Mouse (Mus musculus): ENCODE measurements around the gene Serpinb1a. TPM values are rescaled to one million over a fixed set of nuclear protein-coding genes. Genes with fewer than 3 reads are reported as not detected.
"Not testable (repeated sequence)": the region's sequence is repeated elsewhere in the genome, so short reads cannot be mapped to it uniquely, and the experiment has no call there.

Gene Serpinb1a
- polyA plus RNA-seq, 1 experiment = 2.1 TPM

- Histone ChIP-seq H3K27me3 (ENCODE audit: control insufficient read depth, insufficient read depth, low read length) (no peaks in the 10 kb centered on the region), H3K4me1 (ENCODE audit: control insufficient read depth, insufficient read depth, low read length) (no peaks in the 10 kb centered on the region), H3K27ac (ENCODE audit: control insufficient read depth, insufficient read depth, low read depth, low read length) (no peak overlapping the region), H3K36me3 (ENCODE audit: control insufficient read depth, insufficient read depth, low read length) (no peaks in the 10 kb centered on the region), H3K4me3 (ENCODE audit: control insufficient read depth, low read depth, low read length) (no peak overlapping the region)
- TF ChIP-seq POLR2A (IDR thresholded peaks at IDR 0.05; ENCODE audit: control insufficient read depth, low read depth, low read length) (no peak), CTCF (IDR thresholded peaks at IDR 0.05; ENCODE audit: control insufficient read depth, insufficient read depth, insufficient replicate concordance, low read depth, low read length) (no peak)
Measured at GRCm38 (mm10) chr13:32868843-32869242, 17.9 kb upstream of the Serpinb1a start.

GRCm38 (mm10) chr13:32868233-32868632 is 17.2 kb upstream of the Serpinb1a start:
- not testable (repeated sequence) for H3K4me3 ChIP-seq (ENCODE audit: control insufficient read depth, low read depth, low read length)

GRCm38 (mm10) chr13:32867030-32867429 is 16.0 kb upstream of the Serpinb1a start:
- no peaks in the 10 kb centered on the region for H3K4me1 ChIP-seq (ENCODE audit: control insufficient read depth, insufficient read depth, low read length)
- H3K27ac ChIP-seq (ENCODE audit: control insufficient read depth, insufficient read depth, low read depth, low read length) = no peak overlapping the region
- no peaks in the 10 kb centered on the region for H3K27me3 ChIP-seq (ENCODE audit: control insufficient read depth, insufficient read depth, low read length)
- TF ChIP-seq POLR2A (IDR thresholded peaks at IDR 0.05; ENCODE audit: control insufficient read depth, low read depth, low read length) (no peak), CTCF (IDR thresholded peaks at IDR 0.05; ENCODE audit: control insufficient read depth, insufficient read depth, insufficient replicate concordance, low read depth, low read length) (no peak)
- H3K36me3 ChIP-seq (ENCODE audit: control insufficient read depth, insufficient read depth, low read length) = no peaks in the 10 kb centered on the region
- no peak overlapping the region for H3K4me3 ChIP-seq (ENCODE audit: control insufficient read depth, low read depth, low read length)

More at GRCm38 (mm10) chr13:32868233-32868632, 17.2 kb upstream of the Serpinb1a start:
- not testable (repeated sequence) for H3K27ac ChIP-seq (ENCODE audit: control insufficient read depth, insufficient read depth, low read depth, low read length); H3K27me3 ChIP-seq (ENCODE audit: control insufficient read depth, insufficient read depth, low read length); H3K36me3 ChIP-seq (ENCODE audit: control insufficient read depth, insufficient read depth, low read length); H3K4me1 ChIP-seq (ENCODE audit: control insufficient read depth, insufficient read depth, low read length)

GRCm38 (mm10) chr13:32866484-32866883 is 15.5 kb upstream of the Serpinb1a start:
- H3K27ac ChIP-seq (ENCODE audit: control insufficient read depth, insufficient read depth, low read depth, low read length) = no peak overlapping the region
- H3K27me3 ChIP-seq (ENCODE audit: control insufficient read depth, insufficient read depth, low read length) = no peaks in the 10 kb centered on the region
- H3K36me3 ChIP-seq (ENCODE audit: control insufficient read depth, insufficient read depth, low read length) = no peaks in the 10 kb centered on the region
- no peaks in the 10 kb centered on the region for H3K4me1 ChIP-seq (ENCODE audit: control insufficient read depth, insufficient read depth, low read length)
- TF ChIP-seq CTCF (IDR thresholded peaks at IDR 0.05; ENCODE audit: control insufficient read depth, insufficient read depth, insufficient replicate concordance, low read depth, low read length) = peak; percentile 92; the same call in 1 of the 2 replicates
- no peak for TF ChIP-seq POLR2A (IDR thresholded peaks at IDR 0.05; ENCODE audit: control insufficient read depth, low read depth, low read length)
- H3K4me3 ChIP-seq (ENCODE audit: control insufficient read depth, low read depth, low read length) = no peak overlapping the region

DNA sequence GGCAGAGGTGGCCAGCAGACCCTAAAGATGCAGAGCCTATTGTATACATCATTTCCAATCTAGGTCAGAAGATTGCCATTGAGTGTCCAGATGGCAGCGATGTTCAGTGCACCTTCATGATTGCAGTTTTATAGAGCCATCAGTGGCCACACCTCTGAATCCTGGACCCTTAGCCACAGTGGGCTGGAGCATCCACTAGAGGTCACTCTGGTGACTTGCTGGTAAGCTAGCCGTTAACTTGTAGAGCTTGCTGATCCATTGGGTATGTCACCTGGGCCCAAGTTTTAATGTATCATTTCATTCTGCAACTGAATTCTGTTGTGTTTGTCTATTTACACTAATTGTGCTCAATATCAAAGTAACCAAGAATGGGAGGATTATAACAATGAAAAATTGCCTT is 14.6 kb upstream of the Serpinb1a start:
- no peak for TF ChIP-seq POLR2A (IDR thresholded peaks at IDR 0.05; ENCODE audit: control insufficient read depth, low read depth, low read length)
- TF ChIP-seq CTCF (IDR thresholded peaks at IDR 0.05; ENCODE audit: control insufficient read depth, insufficient read depth, insufficient replicate concordance, low read depth, low read length) = no peak
- Histone ChIP-seq H3K27ac (ENCODE audit: control insufficient read depth, insufficient read depth, low read depth, low read length) (no peak overlapping the region), H3K36me3 (ENCODE audit: control insufficient read depth, insufficient read depth, low read length) (no peaks in the 10 kb centered on the region), H3K27me3 (ENCODE audit: control insufficient read depth, insufficient read depth, low read length) (no peaks in the 10 kb centered on the region), H3K4me1 (ENCODE audit: control insufficient read depth, insufficient read depth, low read length) (no peaks in the 10 kb centered on the region), H3K4me3 (ENCODE audit: control insufficient read depth, low read depth, low read length) (no peak overlapping the region)

DNA sequence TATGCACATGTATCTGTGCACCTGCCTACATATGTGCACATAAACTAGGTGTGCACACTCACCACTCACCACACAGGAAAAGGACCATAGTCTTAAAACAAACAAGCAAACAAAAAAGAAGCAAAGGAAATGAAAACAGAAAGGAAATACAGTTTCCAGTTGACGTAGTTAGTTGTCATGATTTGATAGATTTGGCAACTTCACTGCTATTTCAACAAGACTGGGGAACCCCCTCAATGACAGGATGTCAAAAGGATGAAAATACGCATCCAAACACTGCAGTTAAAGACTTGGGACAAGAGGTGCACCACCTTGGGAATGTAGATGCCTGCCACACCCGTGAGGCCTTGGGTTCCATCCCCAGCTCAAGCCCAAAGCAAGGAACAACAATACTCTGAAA is 13.5 kb upstream of the Serpinb1a start:
- not testable (repeated sequence) for H3K27me3 ChIP-seq (ENCODE audit: control insufficient read depth, insufficient read depth, low read length); H3K4me3 ChIP-seq (ENCODE audit: control insufficient read depth, low read depth, low read length); H3K36me3 ChIP-seq (ENCODE audit: control insufficient read depth, insufficient read depth, low read length); H3K4me1 ChIP-seq (ENCODE audit: control insufficient read depth, insufficient read depth, low read length); H3K27ac ChIP-seq (ENCODE audit: control insufficient read depth, insufficient read depth, low read depth, low read length)

DNA sequence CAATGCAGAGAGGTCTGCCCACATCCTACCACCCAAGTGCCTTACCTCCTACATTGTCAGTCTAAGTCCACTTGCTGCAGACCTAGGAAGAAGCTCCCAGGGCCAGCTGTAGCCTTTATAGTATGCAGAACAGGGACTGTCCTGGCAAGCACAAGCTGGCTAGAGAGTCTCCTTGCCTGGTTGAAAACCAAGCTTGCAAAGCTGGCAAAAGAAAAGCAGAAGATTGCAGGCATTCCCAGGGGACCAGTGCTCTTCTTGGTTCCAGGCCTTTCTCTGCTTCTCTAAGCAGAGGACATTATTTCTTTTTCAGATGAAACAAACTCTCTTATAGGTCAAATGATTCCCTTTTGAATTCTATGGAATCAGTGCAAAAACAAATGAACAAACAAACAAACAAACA is 12.5 kb upstream of the Serpinb1a start:
- no peaks in the 10 kb centered on the region for H3K27me3 ChIP-seq (ENCODE audit: control insufficient read depth, insufficient read depth, low read length)
- no peak overlapping the region for H3K4me3 ChIP-seq (ENCODE audit: control insufficient read depth, low read depth, low read length)
- no peaks in the 10 kb centered on the region for H3K36me3 ChIP-seq (ENCODE audit: control insufficient read depth, insufficient read depth, low read length)
- TF ChIP-seq POLR2A (IDR thresholded peaks at IDR 0.05; ENCODE audit: control insufficient read depth, low read depth, low read length) (no peak), CTCF (IDR thresholded peaks at IDR 0.05; ENCODE audit: control insufficient read depth, insufficient read depth, insufficient replicate concordance, low read depth, low read length) (no peak)
- H3K27ac ChIP-seq (ENCODE audit: control insufficient read depth, insufficient read depth, low read depth, low read length) = no peak overlapping the region
- H3K4me1 ChIP-seq (ENCODE audit: control insufficient read depth, insufficient read depth, low read length) = no peaks in the 10 kb centered on the region

- Histone ChIP-seq H3K4me1 (ENCODE audit: control insufficient read depth, insufficient read depth, low read length) (no peaks in the 10 kb centered on the region), H3K36me3 (ENCODE audit: control insufficient read depth, insufficient read depth, low read length) (no peaks in the 10 kb centered on the region), H3K27ac (ENCODE audit: control insufficient read depth, insufficient read depth, low read depth, low read length) (no peak overlapping the region), H3K4me3 (ENCODE audit: control insufficient read depth, low read depth, low read length) (no peak overlapping the region), H3K27me3 (ENCODE audit: control insufficient read depth, insufficient read depth, low read length) (no peaks in the 10 kb centered on the region)
- TF ChIP-seq CTCF (IDR thresholded peaks at IDR 0.05; ENCODE audit: control insufficient read depth, insufficient read depth, insufficient replicate concordance, low read depth, low read length) = no peak
- no peak for TF ChIP-seq POLR2A (IDR thresholded peaks at IDR 0.05; ENCODE audit: control insufficient read depth, low read depth, low read length)
Measured at GRCm38 (mm10) chr13:32860821-32861220, 9.8 kb upstream of the Serpinb1a start.
